Mouse (Mus musculus): ENCODE data around the gene Gm6525. TPM values are rescaled to one million over a fixed set of nuclear protein-coding genes. Genes with fewer than 3 reads are reported as not detected.

The Gm6525 gene
- polyA plus RNA-seq, 1 experiment from 2014 or later, result 1.5 TPM

DNA sequence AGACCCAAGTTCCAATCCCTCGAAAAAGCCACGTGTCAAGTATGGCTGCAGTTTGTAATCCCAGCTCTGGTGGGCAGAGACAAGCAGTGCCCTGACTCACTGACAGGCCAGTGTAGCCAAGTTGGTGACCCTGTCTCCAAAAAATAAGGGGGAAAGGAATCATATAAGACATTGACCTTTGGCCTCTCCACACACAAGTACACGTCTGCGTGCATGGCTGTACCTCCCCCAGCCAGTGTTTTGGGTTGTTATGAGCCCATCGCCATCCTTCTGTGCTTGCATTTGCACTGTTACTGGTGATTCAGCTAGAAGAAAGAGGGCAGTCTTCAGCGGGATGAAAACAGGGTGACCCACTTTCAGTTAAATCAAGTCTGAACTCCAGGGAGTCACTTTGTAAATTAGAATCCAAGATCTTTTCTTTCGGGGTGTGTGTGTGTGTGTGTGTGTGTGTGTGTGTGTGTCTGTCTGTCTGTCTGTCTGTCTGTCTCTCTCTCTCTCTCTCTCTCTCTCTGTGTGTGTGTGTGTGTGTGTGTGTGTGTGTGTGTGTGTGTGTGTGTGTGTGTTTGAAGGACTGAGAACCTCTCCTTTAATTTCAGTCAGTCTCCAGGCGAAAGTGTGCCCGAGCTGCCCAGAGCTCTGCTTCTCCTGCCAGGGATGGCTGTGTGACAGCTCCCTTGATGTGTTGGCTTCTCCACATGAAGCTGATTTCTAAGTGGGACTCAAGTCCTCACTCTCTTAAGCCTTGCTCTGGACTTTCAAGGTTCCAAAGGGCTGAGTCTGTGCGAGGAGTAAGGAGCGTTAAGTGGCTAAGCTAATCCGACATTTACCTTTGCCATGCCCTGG, 43.4 kb downstream of the Gm6525 start:
- Histone ChIP-seq H3K4me3 (no peak overlapping the region), H3K9me3 (no peaks in the 10 kb centered on the region), H3K27me3 (no peaks in the 10 kb centered on the region), H3K4me1 (peaks cover 48% of the 10 kb centered on the region), H3K36me3 (no peaks in the 10 kb centered on the region), H3K27ac (no peak overlapping the region), H3K4me2 (replicated peaks) (no peak overlapping the region), H3K9ac (no peak overlapping the region)
- no peak for ATAC-seq (ENCODE audit: low FRiP score, low read depth)
- WGBS, result 66% methylated on average over 12 of the region's 12 CpGs

DNA sequence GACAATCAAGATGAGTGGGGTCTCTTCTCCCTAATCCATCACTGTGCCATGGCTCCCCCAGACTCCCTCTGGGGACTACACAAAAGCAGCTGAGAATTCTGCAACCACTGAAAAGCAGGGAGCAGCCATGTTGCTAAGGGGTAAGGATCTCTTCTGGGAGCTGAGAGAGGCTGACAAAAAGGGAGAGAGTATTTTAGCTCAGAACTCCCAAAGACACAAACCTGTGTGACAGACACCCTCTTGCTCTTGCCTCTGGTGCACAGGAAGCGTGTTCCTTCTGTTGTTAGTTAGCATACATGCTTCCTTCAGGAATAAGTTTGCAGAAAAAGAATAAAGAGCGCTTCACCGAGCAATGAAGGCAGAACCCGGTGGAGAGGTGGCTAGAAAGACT, 44.1 kb downstream of the Gm6525 start:
- Histone ChIP-seq H3K4me2 (replicated peaks) (peak overlapping the region; percentile 19), H3K9ac (no peak overlapping the region), H3K27ac (peak overlapping the region; percentile 12; the same call in 1 of the 2 replicates), H3K36me3 (no peaks in the 10 kb centered on the region), H3K4me3 (no peak overlapping the region), H3K4me1 (peaks cover 48% of the 10 kb centered on the region), H3K9me3 (no peaks in the 10 kb centered on the region), H3K27me3 (no peaks in the 10 kb centered on the region)
- no peak for ATAC-seq (ENCODE audit: low FRiP score, low read depth)
- 36% methylated on average over 4 of the region's 4 CpGs for WGBS

DNA sequence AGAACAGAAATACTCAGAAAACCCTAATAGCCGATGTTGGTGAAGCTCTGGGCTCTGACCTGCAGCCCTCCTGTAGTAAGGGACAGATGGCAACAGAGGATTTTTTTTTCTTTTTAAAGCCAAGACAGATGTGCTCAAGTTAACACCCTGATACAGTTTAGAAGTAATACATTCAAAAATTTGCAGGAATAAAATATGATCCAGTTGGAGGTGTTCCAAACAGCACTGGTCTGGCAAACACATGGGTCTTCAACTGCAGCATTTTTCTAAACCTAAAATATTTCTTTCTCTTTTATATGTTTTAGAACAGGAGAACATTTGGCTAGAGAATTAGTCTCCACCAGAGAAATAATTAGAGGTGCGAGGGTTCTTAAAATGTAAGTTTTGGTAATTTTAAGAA, 44.6 kb downstream of the Gm6525 start:
- no peaks in the 10 kb centered on the region for H3K27me3 ChIP-seq
- no peaks in the 10 kb centered on the region for H3K36me3 ChIP-seq
- no peaks in the 10 kb centered on the region for H3K9me3 ChIP-seq
- H3K4me2 ChIP-seq (replicated peaks), result peak overlapping the region; percentile 19
- H3K9ac ChIP-seq, result no peak overlapping the region
- no peak overlapping the region for H3K4me3 ChIP-seq
- ATAC-seq (ENCODE audit: low FRiP score, low read depth), result no peak
- H3K27ac ChIP-seq, result no peak overlapping the region; the same call in 1 of the 2 replicates
- 31% methylated on average over 2 of the region's 2 CpGs for WGBS
- H3K4me1 ChIP-seq, result peaks cover 48% of the 10 kb centered on the region

DNA sequence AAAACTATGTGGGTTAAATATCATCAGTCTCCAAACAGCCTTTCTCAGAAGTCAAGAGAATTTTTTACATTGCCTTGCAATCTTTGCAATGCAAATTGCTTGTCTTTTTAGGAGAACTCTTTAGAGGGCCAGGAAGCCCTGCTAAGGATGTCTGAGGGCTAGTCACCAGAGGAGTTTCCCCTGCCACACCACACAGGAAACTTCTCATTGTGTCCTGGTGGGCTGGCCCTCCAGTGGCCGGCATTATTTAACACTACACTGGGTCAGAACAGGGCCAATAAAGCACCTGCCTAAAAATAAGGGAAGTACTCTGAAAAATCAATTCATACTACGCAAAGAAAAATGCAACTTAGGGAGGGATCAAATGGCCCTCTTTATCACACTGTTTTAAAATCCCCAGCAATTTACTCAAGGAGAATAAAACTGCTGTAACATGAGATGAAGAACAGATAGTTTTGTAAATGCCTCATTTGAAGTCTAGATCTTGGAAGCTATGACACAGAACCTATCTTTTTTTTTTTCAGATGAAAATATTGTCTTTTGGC, 45.3 kb downstream of the Gm6525 start:
- Histone ChIP-seq H3K4me2 (replicated peaks) (peak overlapping the region; percentile 89; the same call in 1 of the 2 replicates), H3K9me3 (no peaks in the 10 kb centered on the region), H3K36me3 (no peaks in the 10 kb centered on the region), H3K4me3 (no peak overlapping the region), H3K27me3 (no peaks in the 10 kb centered on the region), H3K4me1 (peaks cover 48% of the 10 kb centered on the region), H3K9ac (no peak overlapping the region; the same call in 1 of the 2 replicates), H3K27ac (no peak overlapping the region)
- no peak for ATAC-seq (ENCODE audit: low FRiP score, low read depth)
- 29% methylated on average over 2 of the region's 2 CpGs for WGBS

DNA sequence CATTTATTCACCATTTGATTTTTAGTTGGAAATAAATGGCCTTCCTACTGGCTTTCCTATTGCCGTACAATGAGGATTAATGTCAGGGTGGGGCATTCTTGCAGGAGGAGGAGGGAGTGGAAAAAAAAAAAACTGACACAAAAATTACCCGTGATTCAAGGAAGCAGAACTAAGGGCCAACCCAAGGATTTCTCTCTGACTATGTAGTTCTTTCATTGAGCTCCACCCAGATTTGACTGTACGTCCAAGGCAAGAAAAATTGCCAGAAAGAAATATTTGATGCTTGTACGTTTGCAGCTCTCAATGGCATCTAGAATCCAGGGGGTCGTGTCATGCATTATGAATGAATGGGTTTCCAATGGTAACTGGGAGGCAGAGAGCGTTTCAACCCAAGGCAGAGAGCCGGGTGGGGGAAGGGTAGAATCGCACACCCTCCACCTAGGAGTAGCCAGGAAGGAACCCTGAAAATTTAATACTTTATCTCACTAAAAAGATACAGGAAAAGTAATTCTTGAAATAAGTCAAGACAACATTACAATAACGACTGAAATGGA, 45.9 kb downstream of the Gm6525 start:
- 13% methylated on average over 9 of the region's 9 CpGs for WGBS
- no peak overlapping the region for H3K27ac ChIP-seq

DNA sequence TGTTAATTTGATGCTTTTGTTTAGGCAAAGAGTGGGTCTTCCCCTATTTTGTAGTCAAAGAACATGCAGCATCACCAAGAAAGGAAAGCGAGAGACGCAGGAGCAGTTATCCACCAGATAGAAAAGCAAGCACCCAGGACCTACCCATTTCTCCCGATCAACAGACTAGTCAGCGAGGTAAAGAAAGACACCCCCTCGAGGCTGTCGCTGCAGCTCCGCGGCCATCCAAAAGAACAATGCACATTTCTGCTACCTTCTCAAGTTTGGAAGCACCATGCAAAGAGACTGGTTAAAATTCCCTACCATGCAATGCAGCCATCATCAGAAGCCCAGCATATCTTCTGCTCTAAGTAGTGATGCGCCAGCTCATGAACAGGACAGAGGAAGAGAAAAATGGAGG, 46.4 kb downstream of the Gm6525 start:
- H3K27ac ChIP-seq, result no peak overlapping the region
- ATAC-seq (ENCODE audit: low FRiP score, low read depth), result no peak
- H3K27me3 ChIP-seq, result no peaks in the 10 kb centered on the region
- H3K36me3 ChIP-seq, result no peaks in the 10 kb centered on the region
- peak overlapping the region; percentile 89 for H3K4me2 ChIP-seq (replicated peaks)
- peak overlapping the region; percentile 70 for H3K9ac ChIP-seq
- peaks cover 44% of the 10 kb centered on the region for H3K4me1 ChIP-seq
- peak overlapping the region; percentile 52 for H3K4me3 ChIP-seq
- under 1% methylated on average over 9 of the region's 9 CpGs for WGBS
- no peaks in the 10 kb centered on the region for H3K9me3 ChIP-seq

More for the DNA sequence above, 45.9 kb downstream of the Gm6525 start:
- peak overlapping the region; percentile 52 for H3K4me3 ChIP-seq
- peak overlapping the region; percentile 70; the same call in 1 of the 2 replicates for H3K9ac ChIP-seq
- peak overlapping the region; percentile 89 for H3K4me2 ChIP-seq (replicated peaks)
- no peaks in the 10 kb centered on the region for H3K27me3 ChIP-seq
- ATAC-seq (ENCODE audit: low FRiP score, low read depth), result no peak
- H3K9me3 ChIP-seq, result no peaks in the 10 kb centered on the region
- H3K4me1 ChIP-seq, result peaks cover 48% of the 10 kb centered on the region
- H3K36me3 ChIP-seq, result no peaks in the 10 kb centered on the region

DNA sequence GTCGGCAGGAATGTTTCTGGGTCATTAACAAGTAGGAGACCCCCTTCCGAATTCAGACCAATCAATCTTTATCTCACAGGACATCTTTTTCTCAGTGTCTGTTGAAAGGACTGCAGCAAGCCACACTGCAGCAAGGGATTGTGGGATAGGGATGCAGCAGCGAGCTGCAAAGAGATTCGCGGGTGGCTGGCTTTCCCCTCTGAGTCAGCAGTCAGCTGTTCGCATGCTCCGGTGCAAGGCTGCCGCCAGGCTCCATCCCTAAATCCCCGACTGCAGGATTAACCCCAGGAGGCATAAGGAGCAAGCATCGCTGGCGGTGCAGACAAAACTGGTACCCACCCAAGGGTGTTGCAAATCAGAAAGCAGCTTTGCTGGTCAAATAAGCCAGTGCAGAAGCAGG, 46.8 kb downstream of the Gm6525 start:
- H3K36me3 ChIP-seq, result no peaks in the 10 kb centered on the region
- no peaks in the 10 kb centered on the region for H3K9me3 ChIP-seq
- peak overlapping the region; percentile 52 for H3K4me3 ChIP-seq
- peak overlapping the region; percentile 70 for H3K9ac ChIP-seq
- H3K4me2 ChIP-seq (replicated peaks), result peak overlapping the region; percentile 89
- under 1% methylated on average over 11 of the region's 11 CpGs for WGBS
- ATAC-seq (ENCODE audit: low FRiP score, low read depth), result 0 out of 2 replicates have a peak, but pooled peaks have one; percentile 46
- H3K27me3 ChIP-seq, result no peaks in the 10 kb centered on the region
- H3K27ac ChIP-seq, result no peak overlapping the region
- peaks cover 41% of the 10 kb centered on the region for H3K4me1 ChIP-seq

Other genes with a start within 250 kb of the Gm6525 start
- 60.0 and 62.5 TPM in 2 replicates for gene Tmem131l, start 133.9 kb upstream of the Gm6525 start, polyA plus RNA-seq (2015; fragmentation: Nextera tagmentation; extraction: Ambion mirVana)
- gene Mnd1, start 18.3 kb upstream of the Gm6525 start, polyA plus RNA-seq (2015; fragmentation: Nextera tagmentation; extraction: Ambion mirVana), result 11.5 and 11.8 TPM in 2 replicates
- 19.7 and 20.9 TPM in 2 replicates for gene Trim2, start 132.8 kb downstream of the Gm6525 start, polyA plus RNA-seq (2015; fragmentation: Nextera tagmentation; extraction: Ambion mirVana)

All from limb, embryonic 13.5 days (tissue).